Mouse (Mus musculus): ENCODE measurements around the gene Nagpa.

- TF ChIP-seq CTCF (IDR thresholded peaks at IDR 0.05; ENCODE audit: control insufficient read depth, insufficient read depth, insufficient replicate concordance, low read depth, low read length) (no peak), POLR2A (IDR thresholded peaks at IDR 0.05; ENCODE audit: control insufficient read depth, low read depth, low read length) (no peak)
These were observed 53.3 kb downstream of the Nagpa start for GRCm38 (mm10) chr16:5150544-5150943.
